Mouse (Mus musculus) thymus, postnatal 0 days (tissue): ENCODE measurements at regions not wholly inside any gene's neighbourhood (a gene's known extent, or its start where the extent isn't known, plus 50 kb on each side); places are given as distances from the start of the nearest gene placed in this dataset.

Source experiments
- DNase-seq: peaks from one replicate; pipeline ENCODE4 v3.0.0-alpha.2; 2015; ENCODE audit warnings: low spot score

DNA sequence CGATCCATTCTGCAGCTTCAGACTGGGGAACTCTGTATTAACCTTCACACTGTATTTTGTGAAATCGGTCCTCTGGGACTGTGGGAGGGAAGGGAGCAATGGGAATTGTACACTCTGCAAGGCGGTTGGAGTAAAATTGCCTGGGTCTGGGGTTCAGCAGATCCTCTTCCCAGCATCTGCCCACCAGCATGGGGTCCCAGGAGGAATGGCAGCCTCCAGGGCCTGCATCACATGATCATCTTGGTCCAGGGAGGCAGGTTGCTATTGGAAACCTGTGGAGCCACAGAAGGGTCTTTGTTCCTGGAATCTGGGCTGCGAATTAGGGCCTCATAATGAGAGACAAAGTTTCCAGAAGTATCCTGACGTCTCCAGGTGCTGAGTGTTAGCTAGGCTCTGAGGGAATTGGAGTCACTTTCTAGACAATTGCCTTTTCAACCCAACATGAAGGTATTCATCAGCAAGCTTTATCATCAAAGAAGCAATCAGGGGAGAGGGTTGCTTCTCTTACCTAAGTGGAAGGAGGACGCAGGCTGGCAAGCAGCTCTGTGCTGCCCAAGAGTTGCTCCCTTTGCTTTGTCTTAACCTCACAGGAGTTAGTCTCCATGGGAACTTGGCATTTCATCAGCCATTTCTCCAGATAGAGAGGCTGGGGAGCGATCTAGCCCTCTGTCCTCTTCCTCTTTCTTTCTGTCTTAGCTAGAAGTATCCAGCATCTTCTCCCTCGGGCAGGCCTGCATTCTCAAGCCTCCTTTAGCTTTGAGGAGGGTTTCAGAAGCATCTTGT lies 449.7 kb upstream of the Cdh4 start:
- DNase-seq, result no peak

DNA sequence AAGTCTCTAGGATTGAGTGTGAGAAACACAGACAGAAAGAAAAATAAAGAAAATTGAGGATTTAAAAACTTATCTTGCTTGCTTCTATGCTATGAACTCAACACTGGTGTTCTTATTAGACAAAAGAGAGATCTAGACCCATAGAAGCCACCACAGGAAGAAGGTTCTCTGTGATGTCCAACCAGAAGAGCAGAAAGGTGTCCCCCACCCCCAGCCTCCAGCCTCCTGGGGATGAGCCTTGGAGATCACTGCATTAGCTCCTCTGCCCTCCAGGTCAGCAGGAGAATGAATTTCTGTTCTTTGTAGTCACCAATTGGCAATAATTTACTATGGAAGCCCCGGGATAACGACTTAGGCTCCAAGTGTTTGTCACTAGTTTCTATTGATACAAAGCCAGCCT lies 444.3 kb upstream of the Cdh4 start:
- DNase-seq, result no peak

DNA sequence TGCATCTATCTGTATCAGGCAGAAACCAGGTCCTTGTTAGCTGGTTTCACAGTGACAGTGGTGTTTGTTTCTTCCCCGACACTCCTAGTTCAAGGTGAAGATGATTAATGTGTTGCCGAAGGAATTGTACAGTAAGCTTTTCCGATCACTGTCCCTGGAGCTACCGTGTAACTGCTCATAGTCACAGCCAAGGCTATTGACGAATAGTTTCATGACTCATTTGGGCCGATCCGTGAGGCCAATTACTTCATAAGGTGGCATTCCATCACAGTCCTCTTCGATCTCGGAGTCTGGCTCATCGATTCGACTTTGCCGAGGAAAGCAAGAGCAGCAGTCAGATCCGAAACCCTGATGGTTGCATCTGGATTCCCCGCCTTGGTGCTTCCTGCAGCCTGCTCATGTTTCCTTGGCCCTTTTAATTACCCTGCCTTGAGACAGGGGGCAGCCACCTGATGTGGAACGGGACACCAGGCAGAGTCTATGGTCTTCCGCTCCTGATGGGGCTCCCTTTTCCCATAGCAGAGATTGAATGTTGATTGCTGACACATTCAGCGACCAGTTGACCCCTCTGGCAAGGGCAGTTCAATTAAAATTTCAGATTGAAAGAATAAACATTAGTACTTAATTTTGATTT lies 441.7 kb upstream of the Cdh4 start:
- DNase-seq, result no peak

DNA sequence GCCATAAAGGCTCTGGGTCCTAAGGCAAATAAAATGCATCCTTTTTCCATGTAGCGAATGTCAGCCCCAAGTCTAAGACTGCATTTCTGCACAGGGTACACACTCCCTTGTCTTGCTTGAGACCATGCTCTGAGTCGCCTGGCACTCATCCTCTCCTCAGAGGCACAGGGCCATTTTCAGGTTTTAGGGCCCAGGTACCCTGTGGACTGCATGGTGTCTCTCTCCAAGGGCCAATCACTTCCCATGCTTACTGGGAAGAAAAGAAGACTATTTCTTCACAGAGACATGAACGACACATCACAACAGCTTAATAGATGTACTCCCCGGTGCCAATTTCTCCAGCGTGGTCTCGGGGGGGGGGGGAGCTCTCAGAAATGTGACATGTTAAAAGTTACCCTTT lies 434.5 kb upstream of the Cdh4 start:
- no peak for DNase-seq

DNA sequence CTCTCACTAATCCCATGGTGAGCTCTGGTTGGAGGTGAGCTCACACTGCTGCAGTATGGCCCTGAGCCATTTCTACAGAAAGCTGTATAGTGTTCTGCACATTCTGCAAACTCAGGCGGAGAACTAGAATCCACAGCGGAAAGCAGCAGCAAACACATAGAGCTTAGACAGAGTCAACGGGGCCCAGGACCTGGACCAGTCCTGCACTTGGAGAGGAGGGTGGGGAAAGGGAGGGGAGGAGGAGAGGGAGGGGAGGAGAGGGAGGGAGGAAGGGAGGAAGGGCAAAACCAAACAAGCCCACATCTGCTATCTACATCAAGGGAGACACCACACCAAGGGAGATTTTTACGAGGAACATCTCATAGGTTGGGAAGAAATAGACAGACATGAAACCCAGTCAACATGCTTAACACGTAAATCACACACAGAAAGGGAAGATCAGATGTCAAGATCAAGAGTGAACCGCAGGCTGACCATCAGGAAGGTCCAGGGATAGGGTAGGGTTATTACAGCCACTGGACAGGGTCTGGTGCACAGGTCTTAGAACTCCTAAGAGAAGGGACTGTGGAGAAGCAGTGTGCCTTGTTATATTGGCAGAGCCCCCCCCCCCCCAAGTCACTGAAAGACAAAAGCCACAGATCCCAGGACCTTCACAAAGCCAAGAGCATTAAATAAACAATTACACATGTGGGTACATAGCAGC lies 428.2 kb upstream of the Cdh4 start:
- no peak for DNase-seq

DNA sequence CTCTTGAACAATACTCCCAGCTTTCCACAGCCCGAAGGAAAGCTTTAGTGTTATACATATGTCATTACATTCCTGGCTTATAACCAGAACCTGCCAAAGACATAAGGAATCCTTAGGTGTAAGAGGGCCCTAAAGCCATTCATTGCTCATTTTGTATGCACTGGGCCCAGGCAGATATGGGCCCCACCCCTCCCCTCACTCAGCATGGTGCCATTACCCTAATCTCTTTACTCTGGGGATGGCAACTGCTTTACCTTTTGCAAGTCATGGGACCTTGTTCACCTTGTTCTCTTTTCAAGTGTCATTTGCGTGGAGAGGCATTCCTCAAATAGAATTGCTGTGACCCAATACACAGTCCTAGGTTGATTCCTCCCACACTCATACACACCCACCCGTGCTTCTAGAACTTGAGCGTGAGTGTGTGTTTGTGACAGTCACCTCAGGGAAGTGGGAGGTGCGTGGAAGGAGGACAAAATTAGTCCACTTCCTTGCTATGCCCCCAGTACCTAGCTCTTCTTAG lies 419.5 kb upstream of the Cdh4 start:
- DNase-seq, result no peak

DNA sequence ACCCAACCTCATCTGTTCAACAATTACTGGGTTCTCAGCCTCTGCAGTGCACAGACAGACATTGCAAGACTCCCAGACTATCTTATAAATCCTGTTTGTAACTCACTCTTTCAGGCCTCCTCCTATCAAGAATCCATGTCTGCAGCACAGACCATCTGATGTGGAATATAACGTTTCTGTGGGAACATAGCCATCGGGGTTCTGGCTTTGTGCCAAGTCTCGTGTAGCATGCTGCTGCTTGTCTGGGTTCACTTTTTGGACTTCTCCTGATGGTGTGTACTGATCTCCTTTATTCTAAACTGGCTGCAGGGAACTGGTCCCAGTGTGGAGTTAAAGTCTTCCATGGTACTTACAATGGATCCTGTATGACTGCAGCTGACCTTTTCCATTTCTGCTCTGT lies 418.0 kb upstream of the Cdh4 start:
- no peak for DNase-seq

DNA sequence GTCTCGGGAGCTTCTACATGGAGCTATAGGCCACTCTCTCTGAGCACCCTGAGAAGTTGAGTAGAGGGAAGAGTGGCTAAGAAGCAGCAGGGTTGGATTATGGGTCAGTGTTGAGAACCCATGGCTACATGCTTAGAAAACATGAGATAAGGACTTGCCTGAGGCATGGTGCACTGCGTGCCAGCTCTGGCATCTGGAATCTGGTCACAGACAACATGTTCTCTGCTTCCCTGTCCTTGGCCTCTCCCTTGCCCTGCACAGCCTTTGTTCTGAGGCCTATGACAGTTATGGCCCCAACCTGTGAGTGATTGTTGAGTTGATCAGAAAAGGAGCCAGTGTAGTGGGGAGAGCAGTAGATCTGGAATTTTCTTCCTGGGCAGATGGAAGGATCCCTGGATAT lies 409.1 kb upstream of the Cdh4 start:
- no peak for DNase-seq

DNA sequence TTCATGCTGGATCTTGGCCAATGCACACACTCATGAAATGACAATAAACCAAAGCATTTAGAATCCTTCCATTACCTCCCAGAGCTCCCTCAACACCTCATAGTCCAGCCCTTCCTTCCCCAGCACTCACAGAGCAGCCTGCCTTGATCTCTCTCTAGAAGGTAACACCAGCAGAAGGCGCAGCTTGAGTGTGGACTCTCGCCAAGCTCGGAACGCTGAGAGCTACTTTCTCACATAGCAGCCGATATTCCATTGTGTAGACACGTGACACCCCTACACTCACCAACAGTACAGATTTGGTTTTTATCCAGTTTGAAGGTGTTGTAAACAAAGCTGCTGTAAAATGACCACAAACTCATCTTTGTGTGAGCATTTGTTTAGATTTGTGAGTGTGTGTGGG lies 406.8 kb upstream of the Cdh4 start:
- DNase-seq, result no peak

DNA sequence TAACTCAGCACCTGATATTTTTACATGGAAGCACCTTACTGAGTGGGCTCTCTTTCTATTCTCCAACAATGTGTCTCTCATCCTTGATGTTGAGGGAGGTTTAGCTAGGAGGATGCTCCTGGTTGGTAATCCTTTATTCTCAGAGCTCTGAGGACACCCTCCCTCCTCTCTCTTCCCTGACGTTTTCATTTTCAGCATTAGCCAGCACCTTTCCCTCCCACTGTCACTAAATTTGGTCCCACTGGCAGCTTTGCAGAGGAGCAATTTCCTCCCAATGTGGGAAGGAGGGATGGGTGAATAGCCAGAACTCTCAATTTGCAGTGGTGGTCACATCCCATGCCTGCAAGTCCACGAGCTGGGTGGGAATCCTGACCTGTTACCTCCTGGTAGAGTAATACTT lies 402.5 kb upstream of the Cdh4 start:
- DNase-seq, result no peak

DNA sequence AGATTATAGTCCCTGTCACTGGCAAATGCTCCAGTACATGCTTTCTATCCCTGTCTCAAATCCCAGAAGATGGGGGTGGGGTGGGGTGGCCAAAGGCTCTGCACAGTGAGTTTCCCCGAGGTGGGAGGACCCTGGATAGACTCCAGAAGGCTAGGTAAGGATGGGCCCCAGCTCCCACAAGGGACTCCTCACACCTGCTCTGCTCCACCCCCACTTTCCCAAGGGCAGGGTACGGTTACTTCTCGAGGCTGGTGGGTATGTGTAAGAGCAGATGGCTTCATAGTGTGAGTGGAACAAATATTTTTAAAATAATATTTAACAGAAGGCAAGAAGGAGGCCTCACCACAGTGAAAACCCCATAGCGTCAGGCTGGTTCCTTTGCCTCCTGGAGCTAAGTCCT lies 398.6 kb upstream of the Cdh4 start:
- DNase-seq, result no peak

DNA sequence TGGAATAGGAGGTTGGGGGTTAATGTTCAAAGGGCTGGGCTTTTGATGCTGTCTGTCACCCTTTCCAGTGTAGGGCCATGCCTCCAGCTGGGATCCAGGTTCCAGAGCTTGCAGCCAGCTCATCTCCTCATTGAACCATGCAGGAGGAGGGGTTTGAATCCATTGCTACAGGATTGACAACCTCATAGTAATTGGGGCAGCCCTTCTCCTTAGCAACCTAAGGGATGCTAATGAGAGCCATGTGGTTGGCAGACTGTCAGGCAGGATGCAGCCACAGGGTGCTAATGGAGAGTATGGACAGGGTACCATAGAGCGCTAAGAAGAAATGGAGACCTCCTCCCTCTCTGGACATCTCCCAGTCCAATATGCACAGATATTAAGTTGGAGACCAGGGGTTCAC lies 396.9 kb upstream of the Cdh4 start:
- DNase-seq, result no peak

DNA sequence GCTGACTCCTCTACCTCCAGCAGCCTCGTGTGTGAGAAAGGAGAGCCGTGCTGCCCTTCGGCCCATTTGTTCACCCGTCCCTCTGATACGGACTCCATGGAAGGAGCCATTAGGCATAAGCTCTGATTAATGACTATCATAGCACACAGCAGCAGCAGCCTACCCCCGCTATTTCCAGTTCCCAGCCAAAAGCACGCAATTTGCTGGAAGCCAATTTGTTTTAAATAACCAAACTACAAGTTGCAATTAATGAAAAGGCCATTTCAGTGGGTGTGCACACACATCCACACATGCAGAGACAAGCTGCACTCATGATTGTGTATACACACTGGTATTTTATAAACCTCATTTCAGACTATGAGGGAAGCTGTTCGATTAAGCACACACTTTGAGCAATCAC lies 387.8 kb upstream of the Cdh4 start:
- no peak for DNase-seq

DNA sequence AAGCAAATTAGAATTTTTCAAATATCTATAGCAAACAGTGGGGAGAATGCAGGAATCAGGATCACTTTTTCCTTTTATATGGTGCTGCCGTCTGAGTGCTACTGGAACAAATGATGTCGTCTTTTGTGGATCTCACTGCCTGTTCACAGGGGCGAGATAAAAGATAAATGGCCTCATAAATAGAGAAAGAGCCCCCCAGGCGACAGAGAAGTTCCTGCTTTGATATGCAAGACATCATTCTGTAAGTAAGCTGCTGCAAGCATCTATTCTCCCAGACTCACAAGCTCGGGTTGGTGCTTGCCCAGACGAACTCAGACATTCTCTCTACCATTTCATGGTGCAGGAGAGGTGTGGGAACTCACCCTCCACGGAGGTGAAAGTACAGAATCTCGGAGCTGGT lies 377.6 kb upstream of the Cdh4 start:
- no peak for DNase-seq

DNA sequence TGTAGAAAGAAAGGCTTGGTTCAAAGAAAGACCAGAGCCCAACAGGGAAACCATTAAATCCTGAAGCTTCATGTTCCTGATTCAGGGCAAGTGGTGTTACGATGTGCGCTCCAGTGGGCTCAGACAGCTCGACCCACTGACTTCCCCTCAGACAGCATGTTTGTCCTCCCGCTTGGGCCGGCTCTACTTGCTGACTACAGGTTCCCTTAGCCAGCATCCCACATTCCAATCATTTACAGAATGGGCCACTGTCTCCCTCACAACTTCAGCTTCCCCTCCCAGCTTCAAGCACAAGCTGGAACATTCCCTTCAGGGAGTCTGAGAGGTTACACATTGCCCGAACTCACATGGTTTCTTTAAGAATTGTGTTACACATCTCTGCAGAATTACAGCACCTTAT lies 372.7 kb upstream of the Cdh4 start:
- DNase-seq, result no peak

DNA sequence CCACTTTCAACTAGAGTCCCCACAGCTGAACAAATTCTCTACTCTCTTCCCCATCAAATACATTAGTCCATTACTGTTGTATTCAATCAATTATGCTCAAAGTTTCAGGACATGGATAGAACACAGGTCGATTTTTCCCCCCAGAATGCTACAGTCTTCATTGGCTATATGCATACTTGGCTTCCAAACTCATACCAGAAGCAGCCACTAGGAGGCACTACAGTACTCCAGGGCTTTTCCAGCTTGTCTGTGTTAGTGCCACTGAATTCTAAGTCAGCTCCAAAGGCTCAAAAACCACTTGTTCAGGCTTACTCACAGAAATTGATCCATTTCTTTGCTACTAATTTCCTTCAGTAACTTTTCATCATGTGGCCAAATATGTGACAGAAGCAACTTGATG lies 371.9 kb upstream of the Cdh4 start:
- DNase-seq, result no peak

DNA sequence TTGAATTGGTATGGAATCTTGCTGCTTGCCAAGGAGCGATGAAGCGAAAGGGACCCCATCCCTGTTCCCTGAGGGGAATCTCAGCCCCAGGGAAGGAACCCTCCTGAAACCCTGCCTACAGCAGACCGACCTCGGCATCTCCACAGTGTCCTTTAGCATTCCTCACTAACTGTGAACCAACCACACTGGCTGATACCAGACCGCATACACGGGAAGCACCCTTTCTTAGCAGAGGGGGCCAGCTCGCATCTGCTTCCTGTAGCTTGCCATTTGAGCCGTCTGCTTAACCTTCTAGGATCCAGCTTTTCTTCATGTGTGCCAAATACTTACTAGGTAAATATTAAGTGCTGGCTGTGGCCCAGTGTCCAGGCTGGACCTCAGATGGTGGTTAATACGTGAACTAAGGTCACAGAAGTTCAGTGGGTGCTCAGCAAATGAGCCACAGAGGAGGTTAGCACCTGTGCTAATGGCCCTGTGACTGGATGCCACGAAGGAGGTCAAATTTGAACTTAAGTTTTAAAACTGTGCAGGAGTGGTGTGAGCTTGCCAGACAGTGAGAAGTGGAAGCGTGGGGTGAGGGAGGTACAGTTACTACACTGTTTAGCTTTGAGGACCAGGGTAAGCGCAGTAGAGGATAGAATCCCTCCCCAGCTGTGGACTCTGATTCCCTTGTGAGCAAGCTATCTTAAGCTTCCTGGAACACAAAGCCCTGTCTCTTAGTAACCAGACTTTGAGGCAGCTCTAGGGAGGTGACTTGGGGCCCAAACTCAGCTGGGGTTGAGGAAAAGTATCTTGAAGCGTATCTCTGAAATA lies 361.6 kb upstream of the Cdh4 start:
- no peak for DNase-seq

DNA sequence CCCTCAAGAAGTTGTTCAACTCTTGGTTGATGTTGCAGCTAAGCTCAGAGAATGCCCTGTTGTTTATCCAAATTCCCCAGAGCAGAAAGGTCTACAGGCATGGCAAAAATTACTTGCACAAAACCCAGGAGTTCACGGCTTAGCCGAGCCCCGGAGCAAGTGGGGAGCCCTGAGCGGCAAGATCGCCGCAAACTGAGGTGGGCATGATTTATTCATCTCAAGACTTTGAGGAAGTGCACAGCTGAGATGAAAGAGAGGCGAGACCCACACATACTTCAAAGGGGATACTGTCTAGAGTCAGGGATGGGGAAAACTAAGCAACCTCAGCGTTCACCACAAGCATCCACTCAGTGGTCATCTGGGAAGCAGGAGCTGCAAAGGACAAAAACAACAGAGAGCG lies 355.3 kb upstream of the Cdh4 start:
- no peak for DNase-seq

DNA sequence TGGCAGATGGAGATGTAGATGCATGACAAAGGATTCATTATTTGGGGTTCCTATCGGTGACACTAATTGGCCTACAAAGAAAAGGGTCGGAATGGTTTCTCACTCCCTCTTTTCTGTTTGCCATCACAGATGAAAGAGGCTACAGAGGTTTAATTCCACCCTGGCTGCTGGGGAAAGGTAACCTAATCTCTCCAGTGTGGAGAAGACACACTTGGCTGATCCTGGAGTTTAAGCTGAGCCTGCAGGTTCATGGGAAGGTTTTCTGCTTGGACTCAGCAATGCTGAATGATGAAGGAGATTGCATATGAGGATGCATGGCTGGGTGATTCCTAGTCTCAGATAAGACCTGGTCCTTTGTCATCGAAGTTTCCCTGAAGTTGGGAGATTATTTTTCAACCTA lies 350.8 kb upstream of the Cdh4 start:
- DNase-seq, result no peak

DNA sequence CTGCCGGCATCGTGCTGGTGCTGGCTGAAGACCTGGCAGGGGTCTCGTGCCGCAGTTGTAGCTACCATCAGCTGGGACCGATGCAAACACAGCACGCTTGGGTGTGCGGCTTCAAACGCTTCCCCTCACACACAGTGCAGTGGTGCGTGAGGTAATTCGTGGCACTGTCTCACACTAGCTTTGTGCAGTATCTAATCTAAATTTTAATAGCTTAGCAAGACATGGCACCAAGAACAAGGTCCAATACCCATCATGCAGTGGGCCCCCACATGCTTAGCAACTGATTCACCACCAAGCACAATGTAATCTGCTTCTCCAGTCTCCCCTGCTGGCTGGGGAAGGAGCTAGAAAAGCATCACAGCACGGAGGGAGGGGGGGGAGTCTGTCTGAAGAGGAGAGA lies 348.2 kb upstream of the Cdh4 start:
- no peak for DNase-seq

DNA sequence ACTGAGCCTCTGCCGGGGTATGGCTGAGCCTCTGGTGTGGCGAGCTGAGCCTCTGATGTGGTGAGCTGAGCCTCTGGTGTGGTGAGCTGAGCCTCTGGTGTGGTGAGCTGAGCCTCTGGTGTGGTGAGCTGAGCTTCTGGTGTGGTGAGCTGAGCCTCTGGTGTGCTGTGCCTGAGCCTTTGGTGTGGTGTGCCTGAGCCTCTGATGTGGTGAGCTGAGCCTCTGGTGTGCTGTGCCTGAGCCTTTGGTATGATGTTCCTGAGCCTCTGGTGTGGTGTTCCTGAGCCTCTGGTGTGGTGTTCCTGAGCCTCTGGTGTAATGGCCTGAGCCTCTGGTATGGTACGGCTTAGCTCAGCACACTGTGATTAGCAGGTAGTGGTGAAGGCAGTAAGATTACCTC lies 346.2 kb upstream of the Cdh4 start:
- DNase-seq, result peak; percentile 51

DNA sequence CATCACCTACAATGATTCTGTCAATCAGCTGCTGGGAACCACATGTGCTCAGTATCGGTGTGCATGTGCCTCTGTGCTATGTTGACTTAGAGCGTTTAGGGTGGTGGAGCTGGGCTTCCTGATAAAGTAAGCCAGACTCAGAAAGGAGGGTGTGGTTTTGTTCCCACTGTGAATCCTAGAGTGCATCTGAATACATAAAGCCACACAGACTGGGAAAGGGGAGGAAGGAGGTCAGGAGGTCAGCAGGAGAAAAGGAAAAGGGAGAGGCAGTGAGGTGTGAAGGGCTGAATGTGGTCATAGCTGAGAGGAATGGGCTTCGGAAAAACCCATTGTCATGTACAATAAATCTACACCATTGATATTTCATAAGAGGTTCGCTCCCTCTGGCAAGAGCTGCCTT lies 345.4 kb upstream of the Cdh4 start:
- DNase-seq, result no peak
